Mouse (Mus musculus) erythroblast, adult 5-6 weeks (primary cell): Measurements from ENCODE around the gene Epn1. TPM values are rescaled to one million over a fixed set of nuclear protein-coding genes. Genes with fewer than 3 reads are reported as not detected.

Source experiments
- ATAC-seq: replicated peaks from 2 replicates; pipeline ENCODE4 v1.8.0; 2016; ENCODE audit warnings: moderate number of reproducible peaks, mild to moderate bottlenecking, moderate TSS enrichment, inconsistent platforms; ENCODE audit not compliant: poor library complexity, low FRiP score, severe bottlenecking
- total RNA-seq, 2 experiments: library from RNA; stranded (forward) in 1 of 2; stranded (reverse) in 1 of 2; fragments of 150-400 nt in 1 of 2; fragments of 200-764, 138-1000 nt in 1 of 2; gene quantifications; 2 replicates each; pipeline versions ENCODE4 v1.2.3 to v1.2.4; 2015 to 2017; ENCODE audit warnings: low replicate concordance in 2 of 2

Epn1 gene
- total RNA-seq, 2 experiments from 2014 or later, result 42.5 to 51.2 TPM

GRCm38 (mm10) chr7:5087886-5088285 lies 7.9 kb downstream of the Epn1 start:
- no peak for ATAC-seq

- ATAC-seq, result no peak
These were observed 9.8 kb downstream of the Epn1 start for GRCm38 (mm10) chr7:5089853-5090252.

- no peak for ATAC-seq
These were observed 11.1 kb downstream of the Epn1 start for GRCm38 (mm10) chr7:5091008-5091728.

- no peak for ATAC-seq
These were observed 12.3 kb downstream of the Epn1 start for GRCm38 (mm10) chr7:5092381-5092780.

- no peak for ATAC-seq
These were observed 12.9 kb downstream of the Epn1 start for GRCm38 (mm10) chr7:5092831-5093510.

- ATAC-seq, result no peak
These were observed 18.7 kb downstream of the Epn1 start for GRCm38 (mm10) chr7:5098769-5099168.

- no peak for ATAC-seq
These were observed 19.8 kb downstream of the Epn1 start for GRCm38 (mm10) chr7:5099796-5100195.

GRCm38 (mm10) chr7:5101066-5101663 lies 21.1 kb downstream of the Epn1 start:
- ATAC-seq, result no peak

- ATAC-seq, result no peak
These were observed 22.5 kb downstream of the Epn1 start for GRCm38 (mm10) chr7:5102564-5102963.

GRCm38 (mm10) chr7:5108272-5108671 lies 28.2 kb downstream of the Epn1 start:
- no peak for ATAC-seq

- ATAC-seq, result no peak
These were observed 29.3 kb downstream of the Epn1 start for GRCm38 (mm10) chr7:5109301-5109700.

- ATAC-seq, result no peak
These were observed 32.7 kb downstream of the Epn1 start for GRCm38 (mm10) chr7:5112701-5113100.

- ATAC-seq, result no peak
These were observed 36.8 kb downstream of the Epn1 start, which contains the start of gene Rfpl4 for GRCm38 (mm10) chr7:5116850-5117249. Gene Rfpl4, minus strand, starts transcription at chr7:5116950.

- no peak for ATAC-seq
These were observed 45.0 kb downstream of the Epn1 start for GRCm38 (mm10) chr7:5125078-5125477.

- peak; percentile 78 for ATAC-seq
These were observed 45.7 kb downstream of the Epn1 start, which contains the start of gene Rasl2-9 for GRCm38 (mm10) chr7:5125549-5126406. Gene Rasl2-9, minus strand, starts transcription at chr7:5125950.

Other genes starting within 250 kb of the Epn1 start
- gene Shisa7, start 235.5 kb upstream of the Epn1 start, total RNA-seq (2015; ENCODE audit: low replicate concordance), result not detected in 2 replicates
- not detected in 2 replicates for gene Shisa7, start 235.5 kb upstream of the Epn1 start, total RNA-seq (2017; ENCODE audit: low replicate concordance)
- 2.3 and 3.3 TPM in 2 replicates for gene Isoc2b, start 210.0 kb upstream of the Epn1 start, total RNA-seq (2015; ENCODE audit: low replicate concordance)
- gene Isoc2b, start 210.0 kb upstream of the Epn1 start, total RNA-seq (2017; ENCODE audit: low replicate concordance), result 5.1 and 13.9 TPM in 2 replicates
- gene Isoc2a, start 203.1 kb upstream of the Epn1 start, total RNA-seq (2015; ENCODE audit: low replicate concordance), result not detected in 2 replicates
- 2.4 and 3.2 TPM in 2 replicates for gene Isoc2a, start 203.1 kb upstream of the Epn1 start, total RNA-seq (2017; ENCODE audit: low replicate concordance)
- gene Gm36210, start 173.7 kb upstream of the Epn1 start, total RNA-seq (2015; ENCODE audit: low replicate concordance), result not detected in 2 replicates
- not detected in 2 replicates for gene Gm36210, start 173.7 kb upstream of the Epn1 start, total RNA-seq (2017; ENCODE audit: low replicate concordance)
- 1.7 and 2.3 TPM in 2 replicates for gene Zfp628, start 165.0 kb upstream of the Epn1 start, total RNA-seq (2015; ENCODE audit: low replicate concordance)
- 1.5 and 2.0 TPM in 2 replicates for gene Zfp628, start 165.0 kb upstream of the Epn1 start, total RNA-seq (2017; ENCODE audit: low replicate concordance)
- gene Nat14, start 158.2 kb upstream of the Epn1 start, total RNA-seq (2015; ENCODE audit: low replicate concordance), result 1.7 TPM in 1 of 2 replicates, not detected in the other
- 2.5 TPM in 1 of 2 replicates, not detected in the other for gene Nat14, start 158.2 kb upstream of the Epn1 start, total RNA-seq (2017; ENCODE audit: low replicate concordance)
- gene Ssc5d, start 154.4 kb upstream of the Epn1 start, total RNA-seq (2015; ENCODE audit: low replicate concordance), result not detected in 2 replicates
- 0.28 TPM in 1 of 2 replicates, not detected in the other for gene Ssc5d, start 154.4 kb upstream of the Epn1 start, total RNA-seq (2017; ENCODE audit: low replicate concordance)
- not detected in 2 replicates for gene Sbk2, start 115.8 kb upstream of the Epn1 start, total RNA-seq (2015; ENCODE audit: low replicate concordance)
- gene Sbk2, start 115.8 kb upstream of the Epn1 start, total RNA-seq (2017; ENCODE audit: low replicate concordance), result not detected in 2 replicates
- gene Sbk3, start 109.1 kb upstream of the Epn1 start, total RNA-seq (2015; ENCODE audit: low replicate concordance), result not detected in 2 replicates
- gene Sbk3, start 109.1 kb upstream of the Epn1 start, total RNA-seq (2017; ENCODE audit: low replicate concordance), result not detected in 2 replicates
- 1.3 TPM in 1 of 2 replicates, not detected in the other for gene Zfp579, start 84.1 kb upstream of the Epn1 start, total RNA-seq (2015; ENCODE audit: low replicate concordance)
- gene Zfp579, start 84.1 kb upstream of the Epn1 start, total RNA-seq (2017; ENCODE audit: low replicate concordance), result 0.84 and 1.4 TPM in 2 replicates
- gene Zfp524, start 65.8 kb upstream of the Epn1 start, total RNA-seq (2015; ENCODE audit: low replicate concordance), result 4.6 and 10.2 TPM in 2 replicates
- 4.6 and 7.8 TPM in 2 replicates for gene Zfp524, start 65.8 kb upstream of the Epn1 start, total RNA-seq (2017; ENCODE audit: low replicate concordance)
- 6.7 and 9.2 TPM in 2 replicates for gene Fiz1, start 65.5 kb upstream of the Epn1 start, total RNA-seq (2015; ENCODE audit: low replicate concordance)
- gene Fiz1, start 65.5 kb upstream of the Epn1 start, total RNA-seq (2017; ENCODE audit: low replicate concordance), result 2.6 and 4.2 TPM in 2 replicates
- not detected in 2 replicates for gene Gm44973, start 64.7 kb upstream of the Epn1 start, total RNA-seq (2015; ENCODE audit: low replicate concordance)
- gene Gm44973, start 64.7 kb upstream of the Epn1 start, total RNA-seq (2017; ENCODE audit: low replicate concordance), result not detected in 2 replicates
- gene Zfp865, start 59.9 kb upstream of the Epn1 start, total RNA-seq (2015; ENCODE audit: low replicate concordance), result 2.3 and 3.1 TPM in 2 replicates
- gene Zfp865, start 59.9 kb upstream of the Epn1 start, total RNA-seq (2017; ENCODE audit: low replicate concordance), result 1.7 and 2.2 TPM in 2 replicates
- gene Ccdc106, start 59.7 kb upstream of the Epn1 start, total RNA-seq (2015; ENCODE audit: low replicate concordance), result not detected in 2 replicates
- not detected in 2 replicates for gene Ccdc106, start 59.7 kb upstream of the Epn1 start, total RNA-seq (2017; ENCODE audit: low replicate concordance)
- not detected in 2 replicates for gene 4632433K11Rik, start 46.1 kb upstream of the Epn1 start, total RNA-seq (2015; ENCODE audit: low replicate concordance)
- 0.60 TPM in 1 of 2 replicates, not detected in the other for gene 4632433K11Rik, start 46.1 kb upstream of the Epn1 start, total RNA-seq (2017; ENCODE audit: low replicate concordance)
- gene Zfp784, start 41.8 kb upstream of the Epn1 start, total RNA-seq (2015; ENCODE audit: low replicate concordance), result not detected in 2 replicates
- gene Zfp784, start 41.8 kb upstream of the Epn1 start, total RNA-seq (2017; ENCODE audit: low replicate concordance), result 0.84 TPM in 1 of 2 replicates, not detected in the other
- gene Zfp580, start 28.7 kb upstream of the Epn1 start, total RNA-seq (2015; ENCODE audit: low replicate concordance), result not detected in 2 replicates
- 0.26 TPM in 1 of 2 replicates, not detected in the other for gene Zfp580, start 28.7 kb upstream of the Epn1 start, total RNA-seq (2017; ENCODE audit: low replicate concordance)
- gene U2af2, start 18.1 kb upstream of the Epn1 start, total RNA-seq (2015; ENCODE audit: low replicate concordance), result 42.3 and 45.8 TPM in 2 replicates
- 48.8 and 56.9 TPM in 2 replicates for gene U2af2, start 18.1 kb upstream of the Epn1 start, total RNA-seq (2017; ENCODE audit: low replicate concordance)
- gene Rfpl4, start 36.7 kb downstream of the Epn1 start, total RNA-seq (2015; ENCODE audit: low replicate concordance), result not detected in 2 replicates
- gene Rfpl4, start 36.7 kb downstream of the Epn1 start, total RNA-seq (2017; ENCODE audit: low replicate concordance), result not detected in 2 replicates
- not detected in 2 replicates for gene Rasl2-9, start 45.7 kb downstream of the Epn1 start, total RNA-seq (2015; ENCODE audit: low replicate concordance)
- not detected in 2 replicates for gene Rasl2-9, start 45.7 kb downstream of the Epn1 start, total RNA-seq (2017; ENCODE audit: low replicate concordance)
- not detected in 2 replicates for gene Vmn1r55, start 69.4 kb downstream of the Epn1 start, total RNA-seq (2015; ENCODE audit: low replicate concordance)
- gene Vmn1r55, start 69.4 kb downstream of the Epn1 start, total RNA-seq (2017; ENCODE audit: low replicate concordance), result not detected in 2 replicates
- not detected in 2 replicates for gene Vmn1r56, start 116.5 kb downstream of the Epn1 start, total RNA-seq (2015; ENCODE audit: low replicate concordance)
- gene Vmn1r56, start 116.5 kb downstream of the Epn1 start, total RNA-seq (2017; ENCODE audit: low replicate concordance), result not detected in 2 replicates
- gene Vmn1r57, start 138.3 kb downstream of the Epn1 start, total RNA-seq (2015; ENCODE audit: low replicate concordance), result not detected in 2 replicates
- not detected in 2 replicates for gene Vmn1r57, start 138.3 kb downstream of the Epn1 start, total RNA-seq (2017; ENCODE audit: low replicate concordance)